Mouse (Mus musculus) ES-E14 (cell line): ENCODE measurements around the gene Igfbp6.

Experiments
- CHD2 ChIP-seq: IDR thresholded peaks from 2 replicates; pipeline ENCODE4 v1.6.1; 2014; ENCODE audit warnings: mild to moderate bottlenecking, low read depth, low read length, inconsistent platforms
- HCFC1 ChIP-seq: IDR thresholded peaks from 2 replicates; pipeline ENCODE4 v1.6.1; 2012; ENCODE audit warnings: low read length, inconsistent platforms, borderline replicate concordance; ENCODE audit not compliant: insufficient read depth
- ZC3H11A ChIP-seq: IDR thresholded peaks from 2 replicates; pipeline ENCODE4 v1.6.1; 2012; ENCODE audit warnings: low read depth, mild to moderate bottlenecking, inconsistent platforms, low read length, borderline replicate concordance
- ZNF384 ChIP-seq: IDR thresholded peaks from 2 replicates; pipeline ENCODE4 v1.6.1; 2012; ENCODE audit warnings: low read depth, low read length, inconsistent platforms

DNA sequence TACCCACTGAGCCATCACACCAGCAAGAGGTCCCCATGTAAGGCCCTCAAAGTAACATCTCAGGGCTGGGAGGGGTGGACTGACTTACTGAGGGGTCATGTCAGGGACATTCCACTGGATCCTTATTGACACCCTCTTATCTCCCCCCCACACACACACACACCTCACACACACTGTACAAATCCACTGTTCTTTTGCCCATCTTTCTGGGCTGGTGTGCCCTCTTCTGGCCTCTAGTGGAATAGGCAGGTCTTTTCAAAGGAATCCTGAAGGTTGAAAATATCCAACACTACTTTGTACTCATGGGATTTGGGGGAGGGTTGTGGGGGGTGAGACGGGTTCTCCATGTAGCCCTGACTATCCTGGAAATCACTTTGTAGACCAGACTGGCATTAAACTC is 2.7 kb downstream of the Igfbp6 start:
- TF ChIP-seq CHD2 (no peak), HCFC1 (no peak), ZC3H11A (no peak), ZNF384 (no peak)
